Mouse (Mus musculus) gastrocnemius, adult 2 months (tissue): ENCODE data around the gene Tmem232. TPM values are rescaled to one million over a fixed set of nuclear protein-coding genes. Genes with fewer than 3 reads are reported as not detected.
A peak's percentile ranks its signal among the peaks of the same experiment; 100 is the strongest.
"Not testable (repeated sequence)": the region's sequence is repeated elsewhere in the genome, so short reads cannot be mapped to it uniquely, and the experiment has no call there.

Experiments used
- DNase-seq: peaks from one replicate; pipeline ENCODE4 v3.0.0; 2022
- H3K27ac ChIP-seq: fragments of 200-600 bp; 2 replicates; pipeline ENCODE4 v1.8.1; 2022; ENCODE audit warnings: mild to moderate bottlenecking
- H3K4me3 ChIP-seq: fragments of 200-600 bp; 2 replicates; pipeline ENCODE4 v1.8.1; 2022; ENCODE audit warnings: mild to moderate bottlenecking, moderate library complexity
- CTCF ChIP-seq: fragments of 200-600 bp; IDR thresholded peaks from 2 replicates; pipeline ENCODE4 v1.8.1; 2022; ENCODE audit warnings: antibody characterized with exemption, mild to moderate bottlenecking, moderate library complexity
- intact Hi-C: fragments of 180-260 bp; cut with DNase I; formaldehyde crosslinking; loops from one replicate; pipeline ENCODE4 v1.15.1; 2025
- microRNA-seq: library from miRNA; unstranded; fragments of <30 nt; microRNA quantifications from one replicate; pipeline ENCODE4 v1.2.0, GENCODE M21; 2021
- total RNA-seq, 2 experiments: library from RNA; stranded (reverse); gene quantifications; 2 replicates each; pipeline ENCODE4 v1.2.3; 2021

The Tmem232 gene
- total RNA-seq, 2 experiments from 2014 or later, result 14.0 to 16.5 TPM

DNA sequence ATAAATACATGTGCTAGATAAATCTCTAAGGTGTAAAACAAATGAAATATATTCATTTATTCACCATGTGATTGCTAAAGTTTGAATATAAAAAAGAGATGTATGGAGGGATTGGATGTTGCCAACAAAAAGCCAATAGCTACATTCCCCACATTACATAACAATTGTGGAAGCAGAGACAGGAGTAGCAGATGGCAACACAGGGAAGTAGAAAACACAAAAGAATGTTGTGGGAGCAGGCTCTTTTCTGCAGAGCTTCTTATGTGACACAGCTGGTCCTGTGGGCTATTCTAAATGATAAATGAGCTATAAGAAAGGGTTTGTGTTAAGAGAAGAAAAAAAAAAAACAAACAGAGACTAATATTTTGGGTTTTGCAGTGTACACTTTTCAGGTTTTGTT is 240.6 kb downstream of the Tmem232 start:
- intact Hi-C loops, result no loop called here
- H3K27ac ChIP-seq, result no peak overlapping the region
- DNase-seq, result no peak
- TF ChIP-seq CTCF, result no peak
- H3K4me3 ChIP-seq, result no peak overlapping the region

DNA sequence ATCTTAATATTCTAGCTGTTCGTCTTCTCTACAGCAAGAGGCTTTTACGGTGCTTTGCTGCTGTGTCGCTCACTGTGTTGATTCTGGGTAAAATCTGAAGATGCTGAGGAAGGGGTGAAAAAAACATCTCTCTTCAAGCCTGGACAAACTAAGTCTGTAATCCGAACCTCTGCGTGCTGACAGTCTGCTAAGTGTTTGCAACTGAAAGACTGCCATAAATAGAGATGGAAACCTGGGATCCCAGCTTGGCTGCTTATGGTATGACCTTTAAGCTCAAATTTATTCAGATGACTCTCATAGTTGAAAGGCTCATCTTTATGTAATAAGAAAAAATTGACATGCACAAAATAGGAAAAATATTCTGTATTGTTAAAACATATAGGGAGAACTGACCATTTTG is 242.8 kb downstream of the Tmem232 start:
- peak; percentile 36 for DNase-seq
- peak overlapping the region; percentile 77 for H3K27ac ChIP-seq

DNA sequence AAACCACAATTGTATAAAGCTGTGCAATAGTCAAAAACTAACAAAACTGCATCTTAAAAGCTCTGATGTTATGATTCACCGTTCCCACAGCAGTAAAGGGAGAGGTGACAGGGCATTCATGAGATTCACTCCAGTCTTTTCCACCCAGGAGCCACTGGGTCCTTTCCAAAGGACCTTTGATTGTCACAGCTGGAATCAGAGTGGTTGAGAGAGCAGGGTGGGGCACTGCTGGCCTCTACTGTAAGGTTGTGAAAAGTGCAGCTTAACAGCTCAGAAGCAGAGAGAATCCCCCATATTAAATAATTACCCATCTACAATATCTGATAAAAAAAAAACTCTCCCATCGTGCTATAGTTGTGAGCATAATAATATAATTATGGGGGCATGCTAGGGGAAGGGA is 288.4 kb downstream of the Tmem232 start:
- peak; percentile 29 for DNase-seq
- Histone ChIP-seq H3K4me3 (no peak overlapping the region), H3K27ac (no peak overlapping the region)
- TF ChIP-seq CTCF, result peak; percentile 61
- intact Hi-C loops, result loop anchor here (5.0 kb wide), 1 partner anchor 180 kb away; no protein-coding TSS in a partner anchor

More for the DNA sequence above, 242.8 kb downstream of the Tmem232 start:
- no peak for TF ChIP-seq CTCF
- intact Hi-C loops, result no loop called here
- peak overlapping the region; percentile 28; the same call in 1 of the 2 replicates for H3K4me3 ChIP-seq

DNA sequence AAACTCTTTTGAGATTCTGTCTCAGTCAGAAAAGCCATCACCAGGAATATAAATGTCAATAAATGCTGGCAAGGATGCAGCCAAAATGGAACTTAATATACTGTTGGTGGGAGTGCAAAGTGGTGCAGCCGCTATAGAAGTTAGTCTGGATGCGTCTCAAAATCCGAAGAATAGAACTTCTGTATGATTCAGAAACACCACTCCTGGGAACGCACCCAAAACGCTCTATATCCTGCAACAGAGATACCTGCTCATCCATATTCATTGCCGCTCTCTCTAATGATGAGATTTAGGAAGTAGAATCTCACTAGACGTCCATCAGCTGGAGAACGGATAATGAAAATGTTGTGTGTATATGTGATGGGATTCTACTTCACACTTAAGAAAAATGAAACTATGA is 290.3 kb downstream of the Tmem232 start:
- TF ChIP-seq CTCF, result no peak
- no peak for DNase-seq
- Histone ChIP-seq H3K4me3 (no peak overlapping the region), H3K27ac (no peak overlapping the region)
- intact Hi-C loops, result loop anchor here (5.0 kb wide), 1 partner anchor 178 kb away; no protein-coding TSS in a partner anchor

DNA sequence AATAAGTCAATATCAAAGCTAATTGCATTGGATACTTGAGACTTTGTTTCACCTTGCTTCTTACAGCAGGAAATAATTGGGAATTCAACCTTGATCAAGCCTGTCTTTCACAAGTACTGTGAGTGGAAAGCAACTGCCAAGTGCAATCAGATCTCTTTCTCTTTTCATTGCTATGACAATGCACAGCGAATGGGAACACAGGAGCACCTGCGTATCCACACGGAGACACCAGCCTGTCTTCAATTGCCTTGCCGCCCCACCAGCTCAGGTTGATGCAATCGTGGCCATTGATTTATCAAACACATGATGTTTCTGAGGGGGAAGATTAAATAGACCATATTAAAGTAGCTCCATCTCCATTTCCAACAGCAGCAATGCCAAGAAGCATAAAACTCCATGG is 296.9 kb downstream of the Tmem232 start:
- no peak overlapping the region for H3K27ac ChIP-seq
- intact Hi-C loops, result no loop called here
- no peak for TF ChIP-seq CTCF
- DNase-seq, result no peak
- H3K4me3 ChIP-seq, result no peak overlapping the region

DNA sequence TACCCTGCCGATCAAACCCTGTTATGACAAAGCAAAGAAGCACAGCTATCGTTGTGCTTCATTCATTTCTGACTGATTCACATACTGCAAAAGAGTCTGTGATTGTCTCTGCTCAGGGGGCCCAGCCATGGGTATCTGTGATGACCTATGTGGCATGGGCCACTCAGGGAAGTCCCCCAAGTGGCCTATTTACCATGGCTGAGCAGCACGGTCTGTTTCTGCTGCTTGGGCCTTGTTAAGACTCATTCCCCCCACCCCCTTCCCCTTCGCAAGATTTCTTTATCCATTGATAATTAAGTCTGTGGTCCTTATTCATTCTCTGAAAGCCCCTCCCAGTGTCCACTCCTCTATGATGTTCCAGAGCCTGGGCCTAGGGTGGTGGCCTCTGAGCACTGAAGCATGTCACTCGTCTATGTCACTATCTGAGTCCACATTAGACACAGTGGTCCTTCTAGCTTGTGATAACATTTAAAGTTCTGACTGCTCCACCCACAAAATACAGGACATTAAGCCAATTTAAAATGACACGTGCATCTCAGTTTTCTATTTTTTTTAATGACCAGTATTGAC is 315.1 kb downstream of the Tmem232 start:
- no peak for DNase-seq
- intact Hi-C loops, result no loop called here
- no peak overlapping the region for H3K4me3 ChIP-seq

DNA sequence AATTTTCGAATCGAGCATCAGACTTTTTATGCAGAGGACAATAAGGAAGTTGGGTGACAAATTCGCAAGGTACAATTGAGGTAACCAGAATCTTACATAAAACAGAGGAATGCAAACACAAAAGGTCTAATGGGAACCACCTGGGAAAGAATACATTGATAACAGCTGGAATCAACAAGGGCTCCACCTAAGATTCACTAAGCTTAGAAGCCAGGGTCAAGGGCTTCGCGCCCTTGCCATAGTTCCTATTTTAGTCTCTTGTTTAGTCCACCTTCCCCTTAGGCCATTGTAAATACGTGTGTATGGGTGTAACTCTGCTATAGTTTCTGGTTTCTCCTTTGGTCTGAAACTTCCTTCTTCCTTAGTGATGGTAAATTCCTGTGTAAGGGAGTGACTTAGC is 318.9 kb downstream of the Tmem232 start:
- H3K27ac ChIP-seq, H3K4me3 ChIP-seq, intact Hi-C loops, DNase-seq: not testable (repeated sequence)

More for the DNA sequence above, 315.1 kb downstream of the Tmem232 start:
- TF ChIP-seq CTCF, result no peak
- H3K27ac ChIP-seq, result no peak overlapping the region

Small RNA genes lying within 50 kb of the gene (microRNA-seq; reads per million reads assigned to microRNA genes)
- not detected for gene Gm25731

Other genes starting within 250 kb of the Tmem232 start
- 100 to 1,000 TPM; 131 to 146 TPM for gene Vapa, start 72.8 kb upstream of the Tmem232 start, total RNA-seq
- not detected for gene Txndc2, start 101.4 kb upstream of the Tmem232 start, total RNA-seq
- 1 to 10 TPM; 3.4 to 7.4 TPM for gene Rab31, start 232.0 kb upstream of the Tmem232 start, total RNA-seq
- gene Ppp4r1, start 241.8 kb upstream of the Tmem232 start, total RNA-seq, result 10 to 100 TPM; 24.8 to 30.3 TPM